Mouse (Mus musculus) R1 (cell line): ENCODE results near the gene Lancl2.
A peak's percentile ranks its signal among the peaks of the same experiment; 100 is the strongest.

ENCODE experiments used
- DNase-seq: peaks from one replicate; pipeline ENCODE4 v3.0.0-alpha.2; 2018; ENCODE audit warnings: low read depth, low spot score

Lancl2 gene

DNA sequence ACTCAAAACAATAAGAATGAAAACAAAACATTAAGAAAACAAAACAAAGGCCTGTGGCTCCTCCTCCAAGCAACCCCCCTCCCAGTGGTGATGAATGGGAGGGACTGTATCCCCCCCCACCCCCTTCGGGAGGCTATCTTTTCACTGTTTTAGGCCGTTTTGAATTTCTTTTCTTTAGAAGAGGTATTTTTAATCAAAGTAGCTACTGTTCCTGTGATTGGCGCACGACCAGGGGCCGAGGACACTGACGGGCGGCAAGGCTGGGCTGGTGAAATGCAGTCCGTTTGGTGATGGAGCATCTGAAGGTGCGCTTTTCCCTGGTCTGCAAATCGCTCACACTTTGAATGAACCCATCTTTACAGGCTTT is at the start of gene Lancl2:
Gene Lancl2 (plus strand): TSS at position 165 of the 367 bp plus-strand sequence.
- DNase-seq = no peak

DNA sequence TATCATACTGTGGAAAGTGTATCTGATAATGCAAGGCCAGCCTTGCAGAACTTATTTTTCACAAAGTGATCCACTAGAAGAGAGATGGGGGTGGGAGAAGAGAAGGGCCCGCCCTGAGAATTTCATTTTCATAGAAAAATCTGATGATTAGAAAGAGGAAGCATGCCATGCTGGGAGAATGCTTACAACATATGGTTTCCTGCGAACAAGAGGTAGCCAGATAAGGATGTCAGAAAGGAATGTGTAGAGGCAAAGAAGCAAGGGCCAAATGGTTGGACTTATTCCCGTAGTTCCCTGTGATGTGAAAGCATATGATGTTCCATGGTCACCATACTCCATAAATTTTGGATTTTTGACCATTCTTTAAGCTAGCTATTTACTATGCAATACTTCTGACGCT is 41.0 kb upstream of the Lancl2 start:
- no peak for DNase-seq

DNA sequence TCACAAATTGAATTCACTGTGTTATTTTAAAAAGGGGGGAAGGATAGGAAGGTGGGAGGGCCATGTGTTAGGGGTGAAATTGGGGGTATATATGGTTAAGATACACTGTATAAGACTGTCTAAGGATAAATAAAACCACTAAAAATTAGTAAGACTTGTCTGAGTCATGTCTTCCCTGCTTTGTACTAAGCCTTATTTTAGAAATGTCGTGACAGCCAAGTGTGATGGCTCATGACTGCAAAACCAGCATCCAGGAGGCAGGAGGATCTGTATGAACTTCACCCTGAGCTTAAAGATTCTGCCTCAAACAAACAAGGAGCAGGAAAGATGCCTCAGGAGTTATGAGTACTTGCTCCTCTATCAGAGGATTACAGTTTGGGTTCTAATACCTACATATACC is 18.2 kb upstream of the Lancl2 start:
- no peak for DNase-seq

DNA sequence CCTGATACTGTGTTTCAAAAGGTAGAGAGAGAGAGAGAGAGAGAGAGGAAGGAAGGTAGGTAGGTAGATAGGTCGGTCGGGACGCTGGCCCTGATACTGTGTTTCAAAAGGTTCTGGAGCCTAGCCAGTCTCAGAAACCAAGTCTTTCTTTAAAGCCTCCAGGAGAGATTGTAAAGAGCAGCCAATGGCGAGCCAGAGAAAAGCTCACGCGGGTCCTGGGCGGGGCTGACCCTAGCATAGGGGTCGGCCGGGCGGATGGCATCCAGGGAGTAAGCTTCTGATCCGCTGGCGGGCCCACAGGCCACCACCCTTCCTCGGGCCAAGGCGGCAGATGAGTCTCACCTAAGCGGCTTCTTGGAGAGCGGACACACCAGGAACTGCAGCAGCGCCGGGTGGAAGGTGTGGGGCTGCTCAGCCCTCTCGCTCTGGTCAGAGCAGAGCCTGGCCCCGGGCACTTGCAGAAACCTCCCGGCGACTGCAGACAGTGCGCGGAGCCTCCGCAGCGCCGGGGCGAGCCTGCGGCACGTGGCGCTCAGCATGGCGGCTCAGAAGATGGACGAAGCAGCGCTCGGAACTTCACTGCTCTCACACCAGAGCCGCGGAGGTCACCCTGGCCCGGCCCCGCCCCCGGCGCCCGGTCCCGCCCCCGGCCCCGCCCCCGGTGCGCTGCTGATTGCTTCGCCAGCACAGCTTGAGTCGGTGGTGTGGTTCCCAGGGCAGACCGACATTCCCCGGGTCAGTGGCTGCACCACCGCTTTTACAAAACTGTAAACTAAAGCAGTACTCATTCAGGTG is 10.7 kb upstream of the Lancl2 start, which contains the start of gene Pyurf:
Gene Pyurf (minus strand): TSS at position 612 of the 795 bp plus-strand sequence.
- peak; percentile 89 for DNase-seq

DNA sequence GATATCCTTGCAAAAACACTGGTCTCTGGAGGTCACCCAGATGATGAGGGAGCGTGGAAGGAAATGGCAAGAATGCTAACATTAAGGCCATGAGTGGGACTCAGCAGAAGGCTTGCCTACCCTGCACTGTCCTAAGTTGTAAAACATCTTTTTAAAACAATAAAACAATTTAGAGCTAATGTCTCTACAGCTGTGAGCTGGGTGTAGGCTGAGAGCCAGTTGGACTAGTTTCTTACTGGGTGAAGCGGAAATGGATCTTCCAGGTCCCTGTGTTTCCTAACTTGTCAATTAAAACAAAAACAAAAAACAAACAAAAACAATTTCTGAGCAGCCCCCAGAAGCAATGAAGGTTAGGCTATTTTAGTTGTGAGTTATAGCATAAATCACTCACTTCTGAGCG is 9.2 kb upstream of the Lancl2 start:
- DNase-seq = no peak

- peak; percentile 23 for DNase-seq
These were observed 654 bp upstream of the Lancl2 start for GRCm38 (mm10) chr6:57701686-57702085.

- DNase-seq = peak; percentile 92
These were observed 581 bp downstream of the Lancl2 start for GRCm38 (mm10) chr6:57702743-57703499.

DNA sequence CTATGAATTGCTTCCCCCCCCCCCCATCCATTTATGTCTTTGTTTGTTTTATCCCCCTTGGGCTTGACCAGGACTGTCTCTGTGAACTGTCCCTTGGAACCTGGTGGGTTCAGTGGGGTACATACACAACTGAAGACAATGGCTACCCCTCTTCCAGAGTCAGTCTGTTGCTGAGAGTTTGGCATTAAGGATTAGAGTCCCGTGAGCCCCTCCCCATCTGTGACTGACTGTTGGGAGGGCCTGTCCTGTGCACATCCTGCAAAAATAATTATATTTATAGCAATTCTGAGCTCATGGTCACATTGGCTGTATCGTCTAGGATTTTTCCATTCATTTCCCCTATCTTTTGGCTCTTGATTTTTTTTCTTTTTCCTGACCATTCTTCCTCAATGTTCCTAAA is 1.4 kb downstream of the Lancl2 start:
- no peak for DNase-seq

DNA sequence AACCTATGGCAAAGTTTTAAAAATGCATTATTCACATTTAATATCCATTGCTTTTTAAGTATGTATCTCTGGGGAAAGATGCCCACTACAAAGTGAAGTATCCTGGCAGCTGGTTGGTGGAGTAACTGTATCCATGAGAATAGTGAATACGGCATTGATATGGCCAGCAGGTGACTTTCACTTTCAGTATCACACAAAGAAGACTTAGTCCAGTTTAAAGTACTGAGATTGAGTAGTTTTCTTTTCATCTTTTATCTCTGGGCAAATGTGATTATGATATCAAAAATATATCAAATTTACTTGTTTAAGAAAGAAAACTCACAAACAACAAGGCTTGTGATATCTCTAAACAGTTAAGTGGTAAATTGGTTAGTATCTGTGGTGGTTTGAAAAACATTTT is 4.4 kb downstream of the Lancl2 start:
- no peak for DNase-seq

GRCm38 (mm10) chr6:57711726-57712125 is 9.4 kb downstream of the Lancl2 start:
- DNase-seq = no peak

DNA sequence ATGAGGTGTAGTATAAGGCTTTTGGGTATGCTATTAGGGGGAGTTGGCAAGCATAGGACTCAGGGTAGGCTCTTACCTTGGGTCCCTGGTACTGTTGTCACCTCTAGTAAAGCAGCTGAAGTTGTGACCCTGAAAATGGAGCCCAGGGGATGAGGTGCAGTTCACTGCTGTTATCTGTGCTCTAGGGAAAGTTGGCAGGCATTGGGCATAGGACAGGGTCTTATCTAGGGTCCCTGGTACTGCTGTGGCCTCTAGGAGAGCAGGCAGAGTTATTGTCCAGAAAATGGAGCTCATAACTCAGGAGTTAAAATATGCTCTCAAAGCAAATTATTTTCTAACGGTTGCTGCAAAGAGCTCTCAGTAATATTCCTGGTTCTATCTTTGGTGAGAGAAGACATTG is 19.0 kb downstream of the Lancl2 start:
- no peak for DNase-seq

DNA sequence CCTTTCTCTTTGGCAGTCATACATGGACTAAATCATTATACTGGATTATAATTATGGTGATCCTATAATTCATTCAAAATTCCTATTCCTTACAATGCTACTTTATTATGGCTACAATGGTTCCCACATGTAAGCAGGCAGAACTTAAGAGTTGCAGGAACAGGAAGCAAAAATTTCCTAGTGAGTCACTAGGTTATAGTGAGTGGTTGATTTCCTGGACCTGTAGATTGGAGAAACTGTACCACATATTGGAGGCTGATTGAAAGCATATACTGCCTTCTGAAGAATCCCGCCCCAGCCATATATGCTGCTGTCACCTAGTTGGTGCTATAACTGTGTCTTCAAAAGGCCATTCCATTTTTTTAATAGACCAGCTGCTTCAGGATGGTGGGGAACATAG is 40.4 kb downstream of the Lancl2 start:
- no peak for DNase-seq

DNA sequence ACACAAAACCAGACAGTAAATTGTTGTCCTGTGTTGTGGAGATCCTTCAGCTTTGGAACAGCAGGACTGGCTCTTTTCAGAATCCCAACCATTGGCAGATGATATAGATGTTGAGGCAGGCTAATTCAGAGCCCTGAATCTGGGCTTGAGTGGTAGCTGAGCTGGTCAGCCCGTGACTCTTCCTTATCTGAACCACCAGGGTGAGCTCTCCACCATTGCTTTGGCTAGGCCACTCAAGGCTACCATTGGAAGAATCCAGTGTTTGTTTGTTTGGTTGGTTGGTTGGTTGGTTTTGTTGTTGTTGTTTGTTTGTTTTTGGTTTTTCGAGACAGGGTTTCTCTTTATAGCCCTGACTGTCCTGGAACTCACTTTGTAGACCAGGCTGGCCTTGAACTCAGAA is 41.0 kb downstream of the Lancl2 start:
- peak; percentile 5 for DNase-seq

DNA sequence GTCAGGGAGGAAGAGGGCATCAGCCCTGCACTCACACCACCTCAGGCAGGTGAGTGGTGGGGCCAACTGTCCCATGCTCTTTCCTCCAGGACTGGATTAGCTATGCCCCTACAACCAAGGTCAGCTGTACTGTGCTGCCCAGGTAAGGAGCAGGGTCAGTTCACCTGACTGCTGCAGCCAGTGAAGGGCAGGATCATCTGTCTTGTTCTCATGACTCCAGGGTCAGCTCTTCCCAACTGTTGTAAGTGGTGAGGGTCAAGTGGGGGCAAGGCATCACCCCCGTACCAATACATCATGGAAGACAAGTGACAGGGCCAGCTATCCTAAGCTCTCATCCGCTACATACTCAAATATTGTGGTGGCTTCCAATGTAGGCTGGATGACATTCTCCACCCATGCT is 41.8 kb downstream of the Lancl2 start:
- DNase-seq = no peak

GRCm38 (mm10) chr6:57744974-57745747 is 42.8 kb downstream of the Lancl2 start:
- DNase-seq = no peak

DNA sequence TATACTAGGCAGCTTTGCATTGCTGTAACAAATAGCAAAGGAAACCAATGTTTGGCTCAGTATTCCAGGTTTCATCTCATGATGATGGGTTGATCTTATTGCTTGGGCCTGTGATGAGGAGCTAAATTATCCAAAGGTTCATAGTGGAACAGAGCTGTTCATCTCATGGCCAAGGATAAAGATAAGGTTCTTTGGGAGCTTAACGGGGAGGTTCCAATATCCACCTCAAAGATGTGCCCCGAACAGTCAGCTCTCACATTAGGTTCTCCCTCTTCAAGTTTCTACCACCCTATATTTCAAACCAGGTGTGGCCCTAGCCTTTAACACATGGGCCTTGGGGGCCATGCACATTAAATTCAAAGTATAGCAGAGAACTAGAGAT is 43.4 kb downstream of the Lancl2 start:
- DNase-seq = no peak

- no peak for DNase-seq
These were observed 51.8 kb downstream of the Lancl2 start for GRCm38 (mm10) chr6:57753962-57754759.

DNA sequence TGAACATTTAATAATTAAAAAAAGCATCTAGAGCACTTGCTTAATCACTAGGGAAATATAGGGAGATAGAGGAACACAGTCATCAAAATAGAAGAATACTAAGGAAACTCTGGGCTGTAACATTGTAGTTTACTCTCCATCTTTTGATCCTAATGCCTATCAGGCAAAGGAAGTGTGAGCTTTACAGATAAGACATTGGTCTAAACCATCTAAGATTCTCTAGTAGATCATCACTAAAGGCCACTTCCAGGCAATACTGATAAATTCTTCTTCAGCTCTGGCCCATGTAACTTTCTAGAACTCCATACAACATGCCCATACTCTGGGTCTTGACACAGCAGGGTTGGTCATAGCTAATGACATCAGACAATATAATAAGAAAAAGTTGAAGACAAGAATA is 60.7 kb downstream of the Lancl2 start:
- DNase-seq = no peak

- no peak for DNase-seq
These were observed 62.9 kb downstream of the Lancl2 start for GRCm38 (mm10) chr6:57765095-57765878.

DNA sequence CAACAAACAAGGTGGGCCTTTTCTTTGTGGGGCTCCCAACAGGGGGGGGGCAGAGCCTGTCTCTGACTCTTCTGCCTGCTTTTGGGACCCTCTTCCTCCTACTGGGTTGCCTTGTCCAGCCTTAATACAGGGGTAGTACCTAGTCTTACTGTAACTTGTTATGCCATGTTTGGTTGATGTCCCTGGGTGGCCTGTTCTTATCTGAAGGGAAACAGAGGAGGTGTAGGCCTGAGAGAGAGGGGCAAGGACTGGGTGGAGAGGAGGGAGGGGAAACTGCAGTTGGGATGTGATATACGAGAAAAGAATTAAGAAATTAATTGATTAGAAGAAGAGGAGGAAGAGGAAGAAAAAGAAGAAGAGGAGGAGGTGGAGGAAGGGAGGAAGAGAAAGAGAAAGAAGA is 63.9 kb downstream of the Lancl2 start:
- DNase-seq = no peak
